Mouse (Mus musculus) bone marrow macrophage, adult 2 months (primary cell): ENCODE data around the gene Dusp27. TPM values are rescaled to one million over a fixed set of nuclear protein-coding genes. Genes with fewer than 3 reads are reported as not detected.

Source experiments
- H3K27ac ChIP-seq: 2 replicates; pipeline ENCODE4 v1.5.1; 2012; ENCODE audit warnings: low read depth, low read length; ENCODE audit not compliant: insufficient read depth
- H3K4me1 ChIP-seq: 2 replicates; pipeline ENCODE4 v1.6.1; 2012; ENCODE audit warnings: low read length; ENCODE audit not compliant: control insufficient read depth, insufficient read depth
- H3K4me3 ChIP-seq: 2 replicates; pipeline ENCODE4 v1.5.1; 2012; ENCODE audit warnings: mild to moderate bottlenecking, low read length, moderate library complexity; ENCODE audit not compliant: insufficient read depth
- CTCF ChIP-seq: IDR thresholded peaks from 2 replicates; pipeline ENCODE4 v1.5.1; 2012; ENCODE audit warnings: low read depth, mild to moderate bottlenecking, low read length, moderate library complexity
- POLR2A ChIP-seq: IDR thresholded peaks from 2 replicates; pipeline ENCODE4 v1.6.1; 2012; ENCODE audit warnings: mild to moderate bottlenecking, low read depth, low read length, borderline replicate concordance
- polyA plus RNA-seq: library from polyadenylated mRNA; stranded (reverse); fragments of >200 nt; gene quantifications from 2 replicates; pipeline ENCODE4 v1.2.4, GENCODE M21; 2012; ENCODE audit not compliant: missing spikeins, insufficient read depth, insufficient read length

Dusp27 gene
- polyA plus RNA-seq, 1 experiment: not detected

GRCm38 (mm10) chr1:166130224-166130860 is 2.6 kb upstream of the Dusp27 start, which contains the start of gene Gpa33:
Gpa33 (plus strand) TSS chr1:166130238.
- Histone ChIP-seq H3K4me1 (peaks cover 26% of the 10 kb centered on the region), H3K27ac (no peak within 1 kb of the TSS), H3K4me3 (no peak within 1 kb of the TSS)
- no peak for TF ChIP-seq CTCF
- TF ChIP-seq POLR2A: no peak

DNA sequence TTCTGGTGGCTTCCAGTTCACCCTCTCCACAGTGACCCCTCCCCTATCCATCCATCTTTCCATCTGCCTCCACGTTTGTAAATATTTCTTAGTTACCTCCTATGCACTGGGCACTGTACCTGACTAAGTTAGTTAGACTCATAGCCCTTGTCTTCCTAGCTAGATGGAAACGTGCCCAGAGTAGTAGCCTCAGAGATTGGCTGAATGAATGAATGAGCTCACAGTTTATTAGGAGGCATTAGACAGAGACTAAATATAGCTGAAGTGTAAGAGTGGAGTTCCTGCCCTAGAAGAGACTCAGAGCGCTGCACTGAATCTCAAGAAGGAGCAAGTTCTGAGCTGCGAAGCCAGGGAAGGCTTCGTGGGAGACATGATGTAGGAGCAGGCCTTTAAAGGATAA is 829 bp upstream of the Dusp27 start:
- Histone ChIP-seq H3K4me3 (no peak overlapping the region), H3K27ac (no peak overlapping the region), H3K4me1 (peaks cover 33% of the 10 kb centered on the region)
- TF ChIP-seq CTCF (no peak), POLR2A (no peak)

- TF ChIP-seq POLR2A: no peak
- TF ChIP-seq CTCF: no peak
- Histone ChIP-seq H3K4me1 (peaks cover 27% of the 10 kb centered on the region), H3K27ac (no peak overlapping the region), H3K4me3 (no peak overlapping the region)
Observed at GRCm38 (mm10) chr1:166126795-166127194, 927 bp downstream of the Dusp27 start.

GRCm38 (mm10) chr1:166126290-166126689 is 1.4 kb downstream of the Dusp27 start:
- H3K4me1 ChIP-seq: peaks cover 21% of the 10 kb centered on the region
- H3K4me3 ChIP-seq: no peak overlapping the region
- TF ChIP-seq POLR2A (no peak), CTCF (no peak)
- no peak overlapping the region for H3K27ac ChIP-seq

DNA sequence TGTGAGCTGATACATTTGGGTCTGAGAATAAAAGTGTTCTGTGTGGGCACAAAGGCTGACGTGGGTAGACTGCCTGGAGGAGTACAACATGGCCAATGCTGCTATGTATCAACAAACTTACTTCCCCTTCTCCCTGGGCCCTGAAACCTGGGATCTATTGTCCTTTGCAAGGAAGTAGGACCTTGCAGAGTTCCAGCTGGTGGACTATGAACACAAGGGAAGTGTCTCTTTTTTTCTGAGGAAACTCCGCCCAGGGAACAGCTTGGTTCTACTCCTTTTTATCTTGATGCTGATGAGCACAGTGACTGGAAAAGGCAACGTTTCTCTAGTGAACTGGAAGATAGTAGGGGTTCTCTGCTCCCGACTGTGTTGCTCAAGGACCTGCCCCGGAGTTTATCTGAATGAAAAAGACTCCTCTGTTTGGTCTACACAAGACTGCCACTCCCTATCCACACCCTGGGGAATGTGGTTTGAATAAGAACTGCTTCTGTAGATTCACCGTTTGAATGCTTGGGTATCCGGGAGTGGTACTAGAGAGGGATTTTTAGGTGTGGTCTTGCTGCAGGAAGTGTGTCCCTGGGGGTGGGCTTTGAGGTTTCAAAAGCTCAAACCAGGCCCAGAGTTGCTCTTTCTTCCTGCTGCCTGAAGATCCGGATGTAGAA is 2.7 kb downstream of the Dusp27 start:
- TF ChIP-seq POLR2A (no peak), CTCF (no peak)
- peaks cover 20% of the 10 kb centered on the region for H3K4me1 ChIP-seq
- no peak overlapping the region for H3K4me3 ChIP-seq
- no peak overlapping the region for H3K27ac ChIP-seq

DNA sequence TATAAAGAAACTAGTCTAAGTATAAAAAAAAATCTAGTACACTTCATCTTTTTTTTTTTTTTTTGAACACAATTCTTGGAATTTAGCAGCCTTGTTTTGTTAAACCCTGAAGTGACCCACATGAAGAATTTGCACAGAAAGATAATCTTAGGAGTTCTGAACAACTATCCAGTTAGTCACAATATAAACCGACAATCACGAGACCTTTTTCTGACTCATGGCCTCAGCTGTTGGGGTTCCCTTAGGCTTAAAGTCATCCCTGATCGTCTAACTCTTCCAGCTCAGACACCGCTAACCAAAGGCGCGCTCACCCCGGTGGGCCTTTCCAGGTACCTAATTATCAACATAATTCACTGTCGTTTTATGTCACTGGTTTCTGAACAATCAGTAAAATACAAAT is 4.0 kb downstream of the Dusp27 start:
- no peak overlapping the region for H3K4me3 ChIP-seq
- no peak overlapping the region for H3K27ac ChIP-seq
- peaks cover 20% of the 10 kb centered on the region for H3K4me1 ChIP-seq
- TF ChIP-seq CTCF: no peak
- no peak for TF ChIP-seq POLR2A

GRCm38 (mm10) chr1:166123045-166123444 is 4.7 kb downstream of the Dusp27 start:
- H3K27ac ChIP-seq: no peak overlapping the region
- no peak overlapping the region for H3K4me3 ChIP-seq
- TF ChIP-seq POLR2A (no peak), CTCF (no peak)
- peaks cover 17% of the 10 kb centered on the region for H3K4me1 ChIP-seq

DNA sequence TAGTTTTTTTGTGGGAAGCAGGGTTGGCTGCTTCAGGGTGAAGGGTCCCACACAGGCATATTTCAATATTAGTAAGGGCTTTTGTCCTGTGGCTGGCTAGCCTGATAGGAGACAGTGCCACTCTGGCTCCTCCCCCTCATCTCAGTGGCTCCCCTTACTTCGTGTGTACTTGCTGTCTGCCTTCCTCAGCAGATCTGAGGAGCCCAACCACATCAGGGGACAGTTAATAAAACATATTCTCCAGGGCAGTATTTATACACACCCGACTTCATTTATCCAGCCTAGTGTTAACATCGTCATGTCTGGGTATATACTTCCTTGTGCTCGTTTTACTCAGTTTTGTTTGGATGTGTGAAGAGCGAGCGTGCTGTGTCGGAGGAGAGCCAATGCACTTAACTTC is 5.6 kb downstream of the Dusp27 start:
- H3K4me3 ChIP-seq: no peak overlapping the region
- TF ChIP-seq POLR2A: no peak
- TF ChIP-seq CTCF: no peak

DNA sequence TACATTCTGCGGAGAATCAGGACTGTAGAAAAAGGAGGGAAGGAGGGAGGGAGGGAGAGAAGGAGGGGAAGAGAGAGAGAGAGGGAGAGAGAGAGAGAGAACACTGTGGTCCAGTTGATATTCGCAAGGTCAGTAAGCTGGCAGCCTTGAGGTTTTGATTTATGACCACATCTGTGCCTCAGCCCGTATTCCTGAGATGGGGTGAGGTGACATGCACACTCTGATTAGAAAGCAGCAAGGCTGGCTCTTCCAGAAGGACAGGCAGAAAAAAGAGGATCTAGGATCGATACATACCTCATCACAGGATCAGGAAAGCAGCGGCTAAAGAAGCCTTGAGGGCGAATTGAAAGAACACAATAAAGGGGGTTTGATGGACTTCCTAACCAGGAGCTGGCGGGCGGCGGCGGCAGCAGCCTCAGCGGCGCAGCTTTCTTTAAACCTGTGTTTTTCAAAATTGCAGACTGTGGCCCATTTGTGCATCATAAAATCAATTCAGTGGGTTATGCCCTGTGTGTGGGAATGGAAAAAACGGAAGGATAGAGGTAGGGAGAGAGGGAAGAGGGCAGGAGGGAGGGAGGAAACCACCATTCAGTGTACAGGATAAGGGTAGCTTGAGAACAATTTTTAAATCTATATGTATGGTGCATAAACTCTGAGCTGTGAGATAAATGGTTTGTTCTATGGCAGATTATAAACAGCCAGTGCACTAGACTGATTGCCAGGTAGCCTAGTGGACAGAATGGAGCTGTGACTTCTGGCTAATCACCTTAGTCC is 9.7 kb downstream of the Dusp27 start:
- peaks cover 16% of the 10 kb centered on the region for H3K4me1 ChIP-seq
- H3K27ac ChIP-seq: no peak overlapping the region
- no peak for TF ChIP-seq CTCF
- no peak for TF ChIP-seq POLR2A
- H3K4me3 ChIP-seq: no peak overlapping the region

More for the DNA sequence above, 5.6 kb downstream of the Dusp27 start:
- Histone ChIP-seq H3K4me1 (peaks cover 11% of the 10 kb centered on the region), H3K27ac (no peak overlapping the region)

DNA sequence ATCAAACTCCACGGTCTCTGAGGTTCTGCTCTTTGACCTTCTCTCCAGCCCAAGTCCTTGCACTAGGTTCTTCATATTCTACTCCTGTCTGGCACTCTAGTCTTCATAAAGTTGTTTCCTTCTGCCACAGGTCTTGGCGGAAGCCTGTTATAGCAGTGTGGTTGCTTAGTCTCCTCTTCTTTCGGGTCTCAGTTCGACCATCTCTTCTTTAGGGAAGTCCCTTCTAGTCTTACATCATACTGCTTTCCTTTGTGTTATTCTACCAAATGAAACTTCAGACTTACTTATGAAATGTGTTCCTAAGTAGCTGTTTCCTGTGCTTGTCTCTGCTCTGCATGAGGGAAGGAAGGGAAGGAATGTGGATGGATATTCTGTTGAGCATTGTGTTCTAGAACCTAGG is 12.0 kb downstream of the Dusp27 start:
- H3K27ac ChIP-seq: peak overlapping the region; percentile 20; the same call in 1 of the 2 replicates
- TF ChIP-seq CTCF (no peak), POLR2A (no peak)
- H3K4me3 ChIP-seq: no peak overlapping the region
- H3K4me1 ChIP-seq: peaks cover 18% of the 10 kb centered on the region
